Mouse (Mus musculus): ENCODE results near the gene Hoxd8. TPM values are rescaled to one million over a fixed set of nuclear protein-coding genes. Genes with fewer than 3 reads are reported as not detected.

The Hoxd8 gene
- polyA plus RNA-seq, 1 experiment from 2014 or later: 0.29 TPM

- H3K27me3 ChIP-seq (ENCODE audit: insufficient read depth, low read length): peaks cover 99% of the 10 kb centered on the region
- H3K36me3 ChIP-seq (ENCODE audit: insufficient read depth): no peaks in the 10 kb centered on the region
- no peaks in the 10 kb centered on the region for H3K9me3 ChIP-seq (ENCODE audit: low read depth, low read length)
- H3K4me2 ChIP-seq: peak overlapping the region; percentile 34
- H3K9ac ChIP-seq: no peak overlapping the region
- no peak overlapping the region for H3K27ac ChIP-seq (ENCODE audit: low read depth)
- H3K4me3 ChIP-seq (ENCODE audit: low read depth, low read length): peak overlapping the region; percentile 21
- H3K4me1 ChIP-seq (ENCODE audit: insufficient read depth): no peaks in the 10 kb centered on the region
- WGBS: 2% methylated on average over 25 of the region's 25 CpGs
- ATAC-seq (ENCODE audit: insufficient read depth) (no peak; the same call in 1 of the 2 replicates), DNase-seq (no peak)
- no peak for TF ChIP-seq CTCF (IDR thresholded peaks at IDR 0.05; ENCODE audit: low read depth)
These were observed 23.4 kb downstream of the Hoxd8 start for GRCm38 (mm10) chr2:74727640-74728302.

- DNase-seq (no peak), ATAC-seq (ENCODE audit: insufficient read depth) (no peak)
- Histone ChIP-seq H3K27me3 (ENCODE audit: insufficient read depth, low read length) (peaks cover 99% of the 10 kb centered on the region), H3K4me3 (ENCODE audit: low read depth, low read length) (no peak overlapping the region), H3K9ac (no peak overlapping the region), H3K36me3 (ENCODE audit: insufficient read depth) (no peaks in the 10 kb centered on the region), H3K4me2 (no peak overlapping the region), H3K9me3 (ENCODE audit: low read depth, low read length) (no peaks in the 10 kb centered on the region), H3K27ac (ENCODE audit: low read depth) (no peak overlapping the region), H3K4me1 (ENCODE audit: insufficient read depth) (no peaks in the 10 kb centered on the region)
- WGBS: 13% methylated on average over 13 of the region's 13 CpGs
- TF ChIP-seq CTCF (IDR thresholded peaks at IDR 0.05; ENCODE audit: low read depth): no peak
These were observed 23.9 kb downstream of the Hoxd8 start for GRCm38 (mm10) chr2:74728303-74728680.

- Histone ChIP-seq H3K4me1 (ENCODE audit: insufficient read depth) (no peaks in the 10 kb centered on the region), H3K9ac (no peak overlapping the region), H3K27ac (ENCODE audit: low read depth) (no peak overlapping the region), H3K27me3 (ENCODE audit: insufficient read depth, low read length) (peaks cover 99% of the 10 kb centered on the region), H3K9me3 (ENCODE audit: low read depth, low read length) (no peaks in the 10 kb centered on the region), H3K4me2 (no peak overlapping the region), H3K4me3 (ENCODE audit: low read depth, low read length) (no peak overlapping the region), H3K36me3 (ENCODE audit: insufficient read depth) (no peaks in the 10 kb centered on the region)
- 12% methylated on average over 8 of the region's 8 CpGs for WGBS
- no peak for TF ChIP-seq CTCF (IDR thresholded peaks at IDR 0.05; ENCODE audit: low read depth)
- DNase-seq (no peak), ATAC-seq (ENCODE audit: insufficient read depth) (no peak)
These were observed 25.9 kb downstream of the Hoxd8 start for GRCm38 (mm10) chr2:74730331-74730730.

GRCm38 (mm10) chr2:74731055-74731454 is 26.6 kb downstream of the Hoxd8 start:
- Histone ChIP-seq H3K9ac (no peak overlapping the region), H3K36me3 (ENCODE audit: insufficient read depth) (no peaks in the 10 kb centered on the region), H3K27me3 (ENCODE audit: insufficient read depth, low read length) (peaks cover 99% of the 10 kb centered on the region), H3K4me3 (ENCODE audit: low read depth, low read length) (no peak overlapping the region), H3K4me2 (no peak overlapping the region), H3K4me1 (ENCODE audit: insufficient read depth) (no peaks in the 10 kb centered on the region), H3K9me3 (ENCODE audit: low read depth, low read length) (no peaks in the 10 kb centered on the region), H3K27ac (ENCODE audit: low read depth) (no peak overlapping the region)
- ATAC-seq (ENCODE audit: insufficient read depth): no peak
- DNase-seq: no peak
- no peak for TF ChIP-seq CTCF (IDR thresholded peaks at IDR 0.05; ENCODE audit: low read depth)

- Histone ChIP-seq H3K9me3 (ENCODE audit: low read depth, low read length) (no peaks in the 10 kb centered on the region), H3K4me3 (ENCODE audit: low read depth, low read length) (no peak overlapping the region), H3K36me3 (ENCODE audit: insufficient read depth) (no peaks in the 10 kb centered on the region), H3K9ac (no peak overlapping the region), H3K4me2 (no peak overlapping the region), H3K4me1 (ENCODE audit: insufficient read depth) (no peaks in the 10 kb centered on the region), H3K27me3 (ENCODE audit: insufficient read depth, low read length) (peaks cover 99% of the 10 kb centered on the region), H3K27ac (ENCODE audit: low read depth) (no peak overlapping the region)
- no peak for ATAC-seq (ENCODE audit: insufficient read depth)
- 8% methylated on average over 9 of the region's 9 CpGs for WGBS
- no peak for TF ChIP-seq CTCF (IDR thresholded peaks at IDR 0.05; ENCODE audit: low read depth)
- no peak for DNase-seq
These were observed 27.5 kb downstream of the Hoxd8 start for GRCm38 (mm10) chr2:74731799-74732512.

- no peaks in the 10 kb centered on the region for H3K9me3 ChIP-seq (ENCODE audit: low read depth, low read length)
- H3K4me1 ChIP-seq (ENCODE audit: insufficient read depth): no peaks in the 10 kb centered on the region
- 1% methylated on average over 52 of the region's 52 CpGs for WGBS
- H3K36me3 ChIP-seq (ENCODE audit: insufficient read depth): no peaks in the 10 kb centered on the region
- H3K9ac ChIP-seq: no peak overlapping the region
- ATAC-seq (ENCODE audit: insufficient read depth) (no peak), DNase-seq (no peak)
- peak overlapping the region; percentile 20; the same call in 1 of the 2 replicates for H3K4me2 ChIP-seq
- H3K27ac ChIP-seq (ENCODE audit: low read depth): no peak overlapping the region
- no peak for TF ChIP-seq CTCF (IDR thresholded peaks at IDR 0.05; ENCODE audit: low read depth)
- H3K4me3 ChIP-seq (ENCODE audit: low read depth, low read length): no peak overlapping the region
- H3K27me3 ChIP-seq (ENCODE audit: insufficient read depth, low read length): peaks cover 99% of the 10 kb centered on the region
These were observed 28.3 kb downstream of the Hoxd8 start for GRCm38 (mm10) chr2:74732513-74733316.

- ATAC-seq (ENCODE audit: insufficient read depth) (no peak), DNase-seq (no peak)
- H3K27ac ChIP-seq (ENCODE audit: low read depth): no peak overlapping the region
- H3K9me3 ChIP-seq (ENCODE audit: low read depth, low read length): no peaks in the 10 kb centered on the region
- H3K4me2 ChIP-seq: no peak overlapping the region
- H3K9ac ChIP-seq: no peak overlapping the region; the same call in 1 of the 2 replicates
- H3K27me3 ChIP-seq (ENCODE audit: insufficient read depth, low read length): peaks cover 99% of the 10 kb centered on the region
- TF ChIP-seq CTCF (IDR thresholded peaks at IDR 0.05; ENCODE audit: low read depth): no peak
- no peaks in the 10 kb centered on the region for H3K4me1 ChIP-seq (ENCODE audit: insufficient read depth)
- H3K36me3 ChIP-seq (ENCODE audit: insufficient read depth): no peaks in the 10 kb centered on the region
- WGBS: 2% methylated on average over 16 of the region's 16 CpGs
- H3K4me3 ChIP-seq (ENCODE audit: low read depth, low read length): no peak overlapping the region
These were observed 28.9 kb downstream of the Hoxd8 start for GRCm38 (mm10) chr2:74733317-74733661.

All from lung, embryonic 14.5 days (tissue).